Mouse (Mus musculus) bone marrow, adult 2 months (tissue): ENCODE data around the gene Ifitm10. TPM values are rescaled to one million over a fixed set of nuclear protein-coding genes. Genes with fewer than 3 reads are reported as not detected.
"Not testable (repeated sequence)": the region's sequence is repeated elsewhere in the genome, so short reads cannot be mapped to it uniquely, and the experiment has no call there.

Experiments
- H3K27ac ChIP-seq: fragments of 200-500 bp; 2 replicates; pipeline ENCODE4 v1.5.1; 2012; ENCODE audit warnings: low read depth, mild to moderate bottlenecking, control low read depth, inconsistent platforms, low read length; ENCODE audit not compliant: control insufficient read depth, poor library complexity, insufficient read depth
- H3K4me1 ChIP-seq: fragments of 200-500 bp; 2 replicates; pipeline ENCODE4 v1.6.1; 2011; ENCODE audit warnings: low read length; ENCODE audit not compliant: control insufficient read depth, insufficient read depth
- H3K4me3 ChIP-seq: fragments of 200-500 bp; replicated peaks from 2 replicates; pipeline ENCODE3; 2011; ENCODE audit warnings: mild to moderate bottlenecking, low read depth, low read length, control low read depth; ENCODE audit not compliant: control insufficient read depth
- CTCF ChIP-seq: fragments of 200-500 bp; IDR thresholded peaks from 2 replicates; pipeline ENCODE4 v1.5.1; 2011; ENCODE audit warnings: low read length, control low read depth; ENCODE audit not compliant: control insufficient read depth, insufficient read depth
- POLR2A ChIP-seq: fragments of 200-500 bp; IDR thresholded peaks from 2 replicates; pipeline ENCODE4 v1.6.1; 2011; ENCODE audit warnings: low read depth, mild to moderate bottlenecking, control low read depth, low read length, borderline replicate concordance; ENCODE audit not compliant: control insufficient read depth
- WGBS: fragments of 180-500 bp; shearing (Covaris S2); methylation state at CpG from one replicate; pipeline ENCODE4 v1.1.7; 2018; 5-methylcytosine and 5-hydroxymethylcytosine counted together
- polyA plus RNA-seq: library from polyadenylated mRNA; stranded (reverse); fragments of >200 nt; gene quantifications from 2 replicates; pipeline ENCODE4 v1.2.4, GENCODE M21; 2011; ENCODE audit warnings: low replicate concordance; ENCODE audit not compliant: missing spikeins, insufficient read depth, insufficient read length

Gene Ifitm10
- polyA plus RNA-seq, 1 experiment: 6.2 TPM

DNA sequence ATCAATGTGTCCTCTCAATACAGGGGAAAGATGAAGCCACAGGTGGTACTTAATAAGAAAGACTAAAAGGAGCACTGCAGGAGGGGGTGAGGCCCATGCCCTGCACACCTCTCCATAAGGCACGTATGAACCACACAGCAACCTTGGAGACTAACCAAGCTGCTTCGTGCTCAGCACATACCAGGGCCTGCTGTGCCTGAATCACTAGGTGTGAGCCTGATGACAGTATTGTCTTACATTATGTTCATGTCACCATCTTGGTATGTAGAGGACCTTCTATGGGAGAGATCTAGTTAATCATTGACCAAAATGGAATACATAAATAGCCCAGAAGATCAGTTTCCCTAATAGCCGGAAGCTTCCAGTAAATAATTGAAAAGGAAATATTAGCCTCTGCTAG is 36.0 kb upstream of the Ifitm10 start:
- Histone ChIP-seq H3K4me3 (no peak overlapping the region), H3K27ac (no peak overlapping the region), H3K4me1 (no peaks in the 10 kb centered on the region; the same call in none of the 2 replicates)
- 87% methylated on average over 3 of the region's 3 CpGs for WGBS
- TF ChIP-seq POLR2A (no peak), CTCF (no peak)

DNA sequence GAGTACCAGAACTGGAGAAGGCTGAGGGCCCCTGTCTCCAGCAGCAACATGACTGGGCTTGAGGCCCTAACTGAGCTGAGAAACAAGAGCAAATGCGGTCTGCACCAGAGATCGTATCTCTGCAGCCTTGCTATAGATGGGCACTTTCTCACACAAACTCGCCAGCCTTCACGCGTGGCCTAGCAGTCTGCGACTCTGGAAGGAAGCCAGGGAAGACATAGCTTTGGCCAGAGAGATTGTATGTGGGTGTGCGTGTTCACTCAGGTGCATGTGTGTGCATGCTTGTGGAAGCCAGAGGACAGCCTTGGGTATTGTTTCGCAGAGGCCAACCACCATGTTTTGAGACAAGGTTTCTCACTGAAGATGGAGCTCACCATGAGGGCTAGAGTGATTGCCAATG is 35.1 kb upstream of the Ifitm10 start:
- Histone ChIP-seq H3K27ac (no peak overlapping the region), H3K4me3 (no peak overlapping the region), H3K4me1 (peaks cover 3% of the 10 kb centered on the region)
- TF ChIP-seq CTCF (no peak), POLR2A (no peak)
- WGBS: 90% methylated on average over 8 of the region's 8 CpGs

DNA sequence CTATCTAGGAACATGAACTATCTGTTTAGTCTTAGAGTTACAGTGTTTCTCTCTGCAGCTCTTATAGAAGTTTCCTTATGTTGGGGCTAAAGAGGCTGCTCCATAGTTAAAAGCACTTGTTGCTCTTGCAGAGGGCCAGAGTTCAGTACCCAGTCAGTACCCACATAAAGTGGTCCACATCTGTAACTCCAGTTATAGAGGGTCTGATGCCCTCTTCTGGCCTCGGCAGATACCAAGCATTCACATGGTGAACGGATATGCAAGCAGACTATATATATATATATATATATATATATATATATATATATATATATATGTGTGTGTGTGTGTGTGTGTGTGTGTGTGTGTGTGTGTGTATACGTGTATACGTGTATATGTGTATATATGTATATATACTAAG is 34.4 kb upstream of the Ifitm10 start:
- H3K27ac ChIP-seq: no peak overlapping the region
- no peak overlapping the region for H3K4me3 ChIP-seq
- 50% methylated on average over 4 of the region's 4 CpGs for WGBS
- peaks cover 5% of the 10 kb centered on the region for H3K4me1 ChIP-seq
- TF ChIP-seq CTCF: no peak
- TF ChIP-seq POLR2A: no peak

DNA sequence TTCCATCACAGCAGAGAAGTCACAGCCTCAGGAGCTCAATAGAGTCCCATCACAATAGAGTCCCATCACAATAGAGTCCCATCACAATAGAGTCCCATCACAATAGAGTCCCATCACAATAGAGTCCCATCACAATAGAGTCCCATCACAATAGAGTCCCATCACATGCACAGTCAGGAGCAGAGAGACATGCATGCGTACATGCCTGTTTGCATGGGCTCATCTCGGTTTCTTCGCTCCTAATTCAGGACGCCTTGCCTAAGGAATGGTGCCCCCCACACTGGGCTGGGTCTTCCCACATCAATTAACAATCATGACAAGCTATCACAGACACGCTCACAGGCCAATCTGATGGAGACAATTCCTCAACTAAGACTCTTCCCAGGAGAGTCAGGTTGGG is 31.6 kb upstream of the Ifitm10 start:
- not testable (repeated sequence) for H3K4me3 ChIP-seq, H3K27ac ChIP-seq, H3K4me1 ChIP-seq
- WGBS: 94% methylated on average over 5 of the region's 5 CpGs

DNA sequence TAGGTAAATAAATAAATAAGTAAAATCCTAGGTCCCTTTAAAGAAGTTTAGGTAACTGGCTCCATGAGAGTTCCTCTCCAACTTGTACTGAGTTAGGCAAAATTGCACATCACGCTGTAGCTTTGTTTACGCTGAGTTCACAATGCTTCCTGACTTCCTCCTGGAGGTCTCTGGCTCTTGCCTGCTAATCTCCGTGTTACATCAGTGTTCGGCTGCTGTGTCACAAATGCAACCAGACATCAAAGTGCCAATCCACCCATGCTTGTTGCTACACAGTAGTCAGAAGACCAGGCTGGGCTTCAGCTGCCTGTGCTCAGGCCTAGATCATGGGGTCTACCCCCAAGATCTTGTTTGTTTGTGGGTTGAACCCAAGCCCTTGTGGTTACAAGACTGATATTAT is 30.0 kb upstream of the Ifitm10 start:
- WGBS: 23% methylated on average over 4 of the region's 4 CpGs
- Histone ChIP-seq H3K4me1 (peaks cover 13% of the 10 kb centered on the region), H3K4me3 (no peak overlapping the region), H3K27ac (peak overlapping the region; percentile 59)
- TF ChIP-seq CTCF (no peak), POLR2A (no peak)

DNA sequence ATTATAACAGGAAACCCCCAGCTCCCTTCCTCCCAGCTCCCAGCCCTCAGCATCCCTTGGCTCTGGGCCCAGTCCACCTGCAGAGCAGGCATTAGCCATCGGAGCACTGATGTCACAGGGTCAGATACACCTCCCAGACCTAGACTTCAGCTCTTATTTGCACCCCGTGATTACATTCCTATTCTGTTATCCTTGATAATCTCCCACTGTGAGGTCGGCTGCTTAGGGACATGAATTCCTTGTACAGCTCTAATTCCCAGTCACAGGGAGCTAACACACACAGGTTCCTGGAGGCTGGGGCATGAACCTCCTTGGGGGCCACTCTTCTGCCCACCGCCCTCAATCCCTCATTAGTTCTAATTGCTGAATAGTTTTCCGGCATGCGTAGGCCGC is 27.2 kb upstream of the Ifitm10 start:
- Histone ChIP-seq H3K4me3 (no peak overlapping the region), H3K4me1 (peaks cover 21% of the 10 kb centered on the region), H3K27ac (no peak overlapping the region)
- TF ChIP-seq CTCF (no peak), POLR2A (no peak)
- WGBS: 84% methylated on average over 7 of the region's 7 CpGs

DNA sequence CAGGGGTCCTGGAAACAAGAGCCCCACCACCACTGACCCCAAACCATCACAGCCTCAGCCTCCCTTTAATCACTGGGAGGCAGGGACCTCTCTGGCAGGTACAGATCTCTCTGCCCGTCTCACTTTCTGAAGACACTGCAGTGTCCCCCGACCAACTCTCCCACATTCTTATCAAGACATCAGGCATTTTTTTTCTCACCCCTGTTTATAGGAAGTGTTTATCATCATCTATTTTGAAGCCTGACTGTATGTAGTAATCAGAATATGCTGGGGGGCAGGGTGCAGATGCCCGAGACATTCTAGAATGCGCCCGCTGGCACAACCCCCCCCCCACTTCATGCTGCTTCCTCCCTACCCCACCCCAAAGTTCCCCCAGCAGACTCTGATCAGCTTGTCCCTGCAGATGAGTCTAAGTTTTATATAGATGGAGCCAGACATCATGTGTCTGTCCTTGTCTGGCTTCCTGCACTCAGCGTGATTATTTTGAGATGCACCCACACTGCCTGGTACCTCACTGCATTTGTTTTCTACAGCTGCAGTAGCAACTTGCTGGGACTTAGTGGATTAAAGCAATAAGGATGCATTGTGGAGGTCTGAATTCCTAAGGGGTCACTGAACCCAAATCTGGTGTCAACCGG is 26.7 kb upstream of the Ifitm10 start:
- 54% methylated on average over 7 of the region's 7 CpGs for WGBS
- Histone ChIP-seq H3K4me3 (no peak overlapping the region), H3K27ac (peak overlapping the region; percentile 73), H3K4me1 (peaks cover 21% of the 10 kb centered on the region)
- TF ChIP-seq POLR2A: no peak
- TF ChIP-seq CTCF: no peak

DNA sequence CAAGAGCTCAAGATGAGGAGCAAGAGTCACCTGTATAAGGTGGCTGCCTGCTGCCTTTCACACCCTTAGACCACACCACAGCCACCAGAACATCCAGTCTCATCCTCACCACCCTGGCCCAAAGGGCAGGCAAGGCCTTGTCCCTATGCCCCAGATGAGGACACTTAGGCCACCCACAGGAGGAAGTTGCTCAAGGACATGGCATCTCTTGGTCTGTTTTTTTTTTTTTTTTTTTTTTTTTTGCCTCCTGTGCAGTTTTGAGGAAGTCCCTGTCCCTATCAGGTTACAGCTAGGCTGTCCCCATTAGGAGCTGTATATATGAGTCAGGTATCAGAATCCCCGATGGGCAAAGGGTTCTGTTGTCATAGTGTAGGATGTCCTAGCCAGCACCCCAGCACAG is 25.7 kb upstream of the Ifitm10 start:
- Histone ChIP-seq H3K4me3 (no peak overlapping the region), H3K4me1 (peaks cover 26% of the 10 kb centered on the region), H3K27ac (peak overlapping the region; percentile 93)
- TF ChIP-seq CTCF (no peak), POLR2A (no peak)
- WGBS: 13% methylated on average over 1 of the region's 1 CpGs

DNA sequence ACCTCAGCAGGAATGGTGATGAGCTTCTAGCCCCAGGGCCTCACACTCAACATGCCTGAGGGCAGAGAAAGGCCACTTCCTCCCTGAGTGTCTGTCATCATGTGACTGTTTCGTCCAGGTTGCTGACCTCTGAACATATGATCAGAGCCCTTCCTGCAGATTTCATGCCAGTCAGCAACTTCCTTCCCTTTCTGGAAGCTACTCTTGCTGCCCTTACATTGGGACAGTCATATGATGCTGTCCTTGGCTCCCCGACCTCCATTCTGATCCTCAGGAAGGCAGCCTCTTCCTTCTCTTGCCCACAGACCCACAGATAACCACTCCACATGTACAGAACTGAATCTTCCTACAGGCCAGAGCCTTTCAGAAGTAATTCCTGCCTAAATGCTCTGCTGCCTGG is 24.5 kb upstream of the Ifitm10 start:
- H3K4me3 ChIP-seq: no peak overlapping the region
- H3K4me1 ChIP-seq: peaks cover 23% of the 10 kb centered on the region
- H3K27ac ChIP-seq: peak overlapping the region; percentile 93
- WGBS: 5% methylated on average over 2 of the region's 2 CpGs
- no peak for TF ChIP-seq CTCF
- TF ChIP-seq POLR2A: no peak
